Mouse (Mus musculus): ENCODE measurements around the gene Uty. TPM values are rescaled to one million over a fixed set of nuclear protein-coding genes. Genes with fewer than 3 reads are reported as not detected.

Gene Uty
- polyA plus RNA-seq (2015; fragmentation: Nextera tagmentation; extraction: Ambion mirVana): not detected in 2 replicates

GRCm38 (mm10) chrY:1245426-1245863 lies at the start of gene Uty:
Gene Uty, minus strand, starts transcription at chrY:1245759.

GRCm38 (mm10) chrY:1286171-1286795 lies 40.7 kb upstream of the Uty start, which contains the start of gene Ddx3y:
Gene Ddx3y, minus strand, starts transcription at chrY:1286629.

Other genes with a start within 250 kb of the Uty start
- gene Eif2s3y, start 235.2 kb downstream of the Uty start, polyA plus RNA-seq (2015; fragmentation: Nextera tagmentation; extraction: Ambion mirVana): not detected in 2 replicates
- gene Ddx3y, start 40.9 kb upstream of the Uty start, polyA plus RNA-seq (2015; fragmentation: Nextera tagmentation; extraction: Ambion mirVana): not detected in 2 replicates
- not detected in 2 replicates for gene Usp9y, start 214.0 kb upstream of the Uty start, polyA plus RNA-seq (2015; fragmentation: Nextera tagmentation; extraction: Ambion mirVana)

Data from spleen, postnatal 0 days (tissue).